Mouse (Mus musculus) spleen, adult 2 months (tissue): ENCODE data around the gene Adamts4.

ENCODE experiments used
- CTCF ChIP-seq: fragments of 200-500 bp; IDR thresholded peaks from 2 replicates; pipeline ENCODE4 v1.5.1; 2011; ENCODE audit warnings: mild to moderate bottlenecking, inconsistent platforms; ENCODE audit not compliant: insufficient read depth, insufficient read length, insufficient replicate concordance; ENCODE audit errors: extremely low read depth
- POLR2A ChIP-seq: fragments of 200-500 bp; IDR thresholded peaks from 2 replicates; pipeline ENCODE4 v1.6.1; 2011; ENCODE audit warnings: low read depth, low read length, inconsistent platforms

- TF ChIP-seq POLR2A (no peak), CTCF (no peak)
Measured at GRCm38 (mm10) chr1:171213801-171214496, 36.3 kb upstream of the Adamts4 start, which contains the start of gene Nr1i3.
